Mouse (Mus musculus): ENCODE data around the gene Fam166a.
A peak's percentile ranks its signal among the peaks of the same experiment; 100 is the strongest.
"Not testable (repeated sequence)": the region's sequence is repeated elsewhere in the genome, so short reads cannot be mapped to it uniquely, and the experiment has no call there.

Fam166a gene

DNA sequence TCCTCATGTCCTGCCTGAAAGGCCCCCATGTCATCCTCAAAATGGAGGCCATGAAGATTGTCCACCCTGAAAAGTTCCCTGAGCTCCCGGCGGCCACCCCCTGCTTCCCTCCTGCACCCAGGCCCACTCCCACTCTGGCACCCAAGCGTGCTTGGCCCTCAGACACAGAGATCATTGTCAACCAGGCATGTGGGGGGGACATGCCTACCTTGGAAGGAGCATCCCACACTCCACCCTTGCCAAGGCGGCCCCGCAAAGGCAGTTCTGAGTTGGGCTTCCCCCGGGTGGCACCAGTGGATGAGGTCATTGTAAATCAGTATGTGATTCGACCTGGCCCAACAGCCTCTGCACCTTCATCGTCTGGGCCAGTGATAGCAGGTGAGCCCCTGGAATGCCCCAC is 24.8 kb downstream of the Fam166a start:
- no peak for DNase-seq

DNA sequence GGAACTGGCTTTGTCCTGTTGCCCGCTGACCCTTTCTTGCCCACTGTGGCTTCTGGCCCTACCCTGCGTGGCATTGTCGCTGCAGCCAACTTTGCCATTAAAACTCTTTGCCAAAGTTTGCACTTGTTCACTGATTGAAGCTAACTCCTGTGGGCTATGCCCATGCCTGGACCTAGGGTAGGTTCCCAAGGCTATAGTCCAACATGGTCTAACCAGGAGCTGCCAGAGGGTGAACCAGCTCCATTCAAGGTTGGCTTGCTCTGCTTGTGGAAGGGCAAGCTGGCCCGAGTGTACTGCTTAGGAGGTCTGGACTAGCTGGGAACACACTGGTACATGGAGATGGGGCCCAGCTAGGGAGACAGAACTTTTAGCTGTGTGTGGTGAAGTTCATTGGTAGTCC is 25.6 kb downstream of the Fam166a start:
- DNase-seq: no peak

DNA sequence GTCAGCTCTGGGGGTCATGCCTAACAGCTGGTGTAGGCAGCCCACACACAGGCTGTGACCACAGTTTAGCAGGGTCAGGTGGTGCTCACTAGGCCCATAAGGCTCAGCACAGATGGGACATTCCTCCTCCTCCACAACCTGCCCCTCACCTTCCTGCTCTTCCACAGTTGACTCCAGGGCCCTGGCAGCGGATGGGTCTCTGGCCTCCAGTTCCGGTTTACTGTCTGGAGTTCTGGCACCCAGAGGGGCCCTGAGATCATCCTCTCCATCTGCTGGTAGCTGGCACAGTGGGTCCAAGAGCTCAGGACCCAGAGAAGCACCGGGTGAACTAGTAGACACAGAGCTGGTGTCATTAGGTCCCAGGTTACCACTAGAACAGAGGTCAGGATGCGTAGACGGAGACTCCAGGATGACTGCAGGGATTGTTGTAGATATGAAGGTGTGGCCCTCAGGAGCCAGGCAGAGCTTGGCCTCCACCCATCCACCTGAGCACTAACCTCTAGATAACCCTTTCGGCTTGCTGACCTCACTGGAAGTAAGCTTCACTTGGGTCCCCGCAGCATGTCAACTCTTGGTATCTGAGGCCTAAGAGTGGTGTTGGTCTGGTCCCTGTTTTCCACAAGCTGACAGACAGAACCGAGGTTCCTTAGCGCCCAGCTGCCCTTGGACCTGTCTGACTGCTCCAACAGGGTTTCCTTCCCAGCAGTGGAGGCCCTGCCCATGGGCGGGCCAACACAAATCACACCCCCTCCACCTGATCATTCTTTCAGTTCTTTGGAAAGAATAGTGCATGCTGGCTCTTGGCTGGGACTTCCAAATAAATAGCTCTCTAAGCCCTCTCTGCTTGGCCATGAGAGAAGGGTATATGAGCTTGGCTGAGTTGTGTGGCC is 27.9 kb downstream of the Fam166a start, which contains the start of gene AL732309.1:
AL732309.1 (minus strand) TSS at position 681 of the 890 bp plus-strand sequence.
- peak in 1 of 2 experiments; percentile 41 for DNase-seq

DNA sequence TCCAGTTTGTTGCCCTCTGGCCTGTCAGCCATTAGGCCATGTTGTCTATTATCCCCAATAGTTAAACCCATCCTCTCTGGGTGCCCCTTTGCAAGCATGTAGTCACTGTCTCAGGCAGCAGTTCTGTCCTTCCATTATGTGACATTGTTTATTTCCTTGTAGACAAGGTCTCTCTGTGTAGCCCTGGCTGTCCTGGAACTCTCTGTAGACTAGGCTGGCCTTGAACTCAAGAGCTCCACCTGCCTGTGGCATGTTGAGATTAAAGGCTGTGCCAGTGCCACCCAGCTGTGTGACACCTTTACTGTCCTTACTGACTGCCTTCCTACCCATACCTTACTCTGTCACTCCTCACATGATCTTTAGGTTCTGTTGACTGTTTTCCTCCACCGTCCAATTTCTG is 33.8 kb downstream of the Fam166a start:
- peak in 1 of 2 experiments; percentile 48 for DNase-seq

DNA sequence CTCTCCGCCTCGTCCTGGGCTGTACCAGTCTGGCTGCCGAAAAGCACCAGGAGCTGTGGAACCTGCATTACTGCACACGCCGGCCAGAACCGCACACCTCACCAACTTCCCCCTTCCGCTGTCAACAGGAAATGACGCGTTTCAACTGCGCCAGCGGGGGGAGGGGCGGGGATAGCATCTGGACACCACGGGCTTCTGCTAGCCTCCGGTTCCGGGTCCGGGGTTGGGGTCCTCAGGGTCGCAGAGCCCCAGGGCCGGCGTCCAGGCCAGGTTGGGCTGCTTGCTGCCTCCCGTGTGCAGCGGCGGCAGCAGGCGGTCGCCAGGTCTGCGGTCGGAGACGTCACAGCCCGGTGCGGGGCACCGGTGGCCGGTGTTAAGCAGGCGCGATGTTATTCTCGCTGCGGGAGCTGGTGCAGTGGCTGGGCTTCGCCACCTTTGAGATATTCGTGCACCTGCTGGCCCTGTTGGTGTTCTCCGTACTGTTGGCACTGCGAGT is 36.8 kb downstream of the Fam166a start, which contains the start of gene Tmem203:
Tmem203 (plus strand) TSS at position 156 of the 496 bp plus-strand sequence.
- DNase-seq: peak; percentile 80 to 89

DNA sequence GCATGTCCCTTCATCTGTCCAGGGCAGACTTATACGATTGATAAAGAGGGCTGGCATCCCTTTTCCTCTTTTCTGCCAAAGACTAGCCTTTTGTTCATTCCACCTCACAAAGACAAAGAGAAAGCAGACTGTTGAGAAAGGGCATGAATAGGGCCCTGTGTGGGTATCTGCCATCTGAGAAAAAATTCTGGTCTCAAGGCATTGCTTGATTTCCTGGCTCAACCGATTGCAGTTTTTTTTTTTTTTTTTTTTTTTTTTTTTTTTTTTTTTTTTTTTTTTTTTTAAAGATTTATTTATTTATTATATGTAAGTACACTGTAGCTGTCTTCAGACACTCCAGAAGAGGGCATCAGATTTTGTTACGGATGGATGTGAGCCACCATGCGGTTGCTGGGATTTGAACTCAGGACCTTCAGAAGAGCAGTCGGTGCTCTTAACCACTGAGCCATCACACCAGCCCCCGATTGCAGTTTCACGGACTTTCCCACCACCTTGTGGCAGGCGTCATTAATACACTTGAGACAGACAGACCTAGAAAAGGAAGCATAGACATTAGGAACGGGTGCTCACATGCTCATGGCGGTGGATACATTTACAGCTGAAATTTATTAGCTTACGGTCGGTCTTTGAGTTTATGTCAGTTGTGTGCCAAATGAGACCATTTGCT is 38.0 kb downstream of the Fam166a start:
- DNase-seq: peak in 1 of 2 experiments; percentile 67

DNA sequence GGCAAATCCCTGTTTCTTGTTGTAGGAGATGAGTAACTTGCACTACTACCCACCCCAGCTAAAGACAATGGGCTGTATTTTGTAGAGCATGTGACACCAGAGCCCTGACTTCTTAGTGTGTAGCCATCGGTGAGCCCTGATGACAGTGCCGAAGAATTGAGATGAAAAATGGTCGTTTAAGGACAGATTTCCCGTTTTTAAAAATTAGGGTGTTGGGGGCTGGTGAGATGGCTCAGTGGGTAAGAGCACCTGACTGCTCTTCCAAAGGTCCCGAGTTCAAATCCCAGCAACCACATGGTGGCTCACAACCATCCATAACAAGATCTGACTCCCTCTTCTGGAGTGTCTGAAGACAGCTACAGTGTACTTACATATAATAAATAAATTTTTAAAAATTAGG is 38.7 kb downstream of the Fam166a start:
- DNase-seq: not testable (repeated sequence)

DNA sequence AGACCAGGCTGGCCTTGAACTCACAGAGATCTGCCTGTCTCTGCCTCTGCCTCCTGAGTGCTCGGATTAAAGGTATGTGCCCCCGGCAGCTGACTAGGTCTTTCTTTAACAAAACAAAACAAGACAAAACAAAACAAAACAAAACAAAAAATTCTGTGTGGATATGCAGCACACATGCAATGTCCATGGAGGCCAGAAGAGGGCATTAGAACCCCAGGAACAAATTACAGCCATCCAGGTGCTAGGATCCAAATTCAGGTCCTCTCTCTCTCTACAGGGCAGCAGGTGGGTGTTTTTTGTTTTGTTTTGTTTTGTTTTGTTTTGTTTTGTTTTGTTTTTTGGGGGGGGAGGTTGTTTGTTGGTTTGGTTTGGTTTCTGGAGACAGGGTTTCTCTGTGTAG is 40.3 kb downstream of the Fam166a start:
- DNase-seq: no peak

DNA sequence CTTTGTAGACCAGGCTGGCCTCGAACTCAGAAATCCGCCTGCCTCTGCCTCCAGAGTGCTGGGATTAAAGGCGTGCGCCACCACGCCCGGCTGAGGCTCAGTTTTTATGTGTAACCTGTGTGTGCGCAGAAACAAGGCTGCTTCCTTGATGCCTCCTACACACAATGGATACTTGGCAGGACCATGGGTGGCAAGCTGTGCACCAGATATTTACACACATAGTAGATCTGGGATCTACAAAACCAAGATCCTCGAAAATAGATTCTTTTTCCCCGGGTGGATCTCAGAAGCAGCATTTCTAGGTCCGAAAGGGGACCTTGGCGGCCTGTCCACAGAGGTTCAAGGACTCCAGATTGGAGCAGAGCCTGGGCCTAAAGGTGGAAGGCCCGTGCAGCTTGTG is 43.3 kb downstream of the Fam166a start:
- no peak for DNase-seq

DNA sequence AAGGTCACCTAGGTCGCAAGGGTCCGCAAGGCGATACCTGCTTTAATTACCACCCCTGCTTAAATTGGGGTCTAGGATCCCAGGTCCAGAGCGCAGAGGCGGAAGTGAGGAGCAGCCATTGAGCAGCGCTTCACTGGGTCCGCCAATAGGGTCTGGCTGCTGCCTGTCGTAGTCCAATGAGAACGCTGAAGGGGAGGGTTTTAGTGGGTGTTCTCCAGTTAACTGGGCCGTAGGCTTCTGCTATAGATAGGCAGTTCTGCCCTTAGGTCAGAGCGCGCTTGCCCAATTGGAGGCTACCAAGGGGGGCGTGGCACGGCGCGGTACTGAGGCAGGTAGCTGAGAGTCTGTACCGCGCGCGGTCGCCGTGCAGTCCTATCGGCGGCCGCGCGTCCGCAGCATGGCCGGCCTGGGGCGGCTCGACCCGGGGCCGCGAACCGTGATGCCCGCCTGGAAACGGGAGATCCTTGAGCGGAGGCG is 43.8 kb downstream of the Fam166a start, which contains the start of gene Tprn:
Tprn (plus strand) TSS at position 328 of the 477 bp plus-strand sequence.
- DNase-seq: peak; percentile 97 to 98

DNA sequence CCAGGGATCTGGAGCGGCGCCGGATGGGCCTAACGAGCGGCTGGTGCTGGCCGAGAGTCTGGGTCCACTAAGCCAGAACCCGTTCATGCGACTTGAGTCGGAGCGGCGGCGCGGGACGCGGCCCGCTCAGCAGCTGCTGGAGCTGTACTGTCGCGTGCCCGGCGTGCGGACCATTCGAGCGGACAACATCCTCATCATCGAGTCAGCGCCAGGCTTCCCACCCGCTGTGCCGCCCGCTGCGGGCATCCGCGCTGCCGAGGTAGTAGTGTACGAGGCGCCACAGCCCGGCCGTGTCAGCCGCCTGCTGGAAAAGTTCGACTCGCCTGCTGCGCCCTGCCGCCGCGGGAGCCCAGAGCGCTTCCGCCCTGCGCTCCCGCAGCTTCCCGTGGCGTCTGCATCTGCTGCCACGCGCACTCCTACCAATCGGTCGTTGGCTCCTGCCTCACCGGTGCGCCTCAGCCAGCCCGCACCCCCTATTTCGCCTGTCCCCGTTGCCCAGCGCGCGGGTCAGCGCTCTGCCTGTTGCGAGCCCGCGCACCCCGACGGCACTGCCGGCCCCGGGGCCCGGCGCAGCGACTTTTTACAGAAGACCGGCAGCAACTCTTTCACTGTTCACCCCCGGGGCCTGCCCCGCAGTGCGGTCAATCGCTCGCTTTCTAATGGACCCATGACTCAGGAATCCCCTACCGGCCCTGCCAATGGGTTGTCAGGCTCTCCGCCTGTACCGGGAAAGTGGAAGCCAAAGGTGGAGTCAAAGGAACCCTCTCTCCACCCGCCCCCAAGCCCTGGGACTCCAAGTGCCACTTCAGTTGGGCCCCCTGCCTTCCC is 44.5 kb downstream of the Fam166a start:
- DNase-seq: peak in 1 of 2 experiments; percentile 29

DNA sequence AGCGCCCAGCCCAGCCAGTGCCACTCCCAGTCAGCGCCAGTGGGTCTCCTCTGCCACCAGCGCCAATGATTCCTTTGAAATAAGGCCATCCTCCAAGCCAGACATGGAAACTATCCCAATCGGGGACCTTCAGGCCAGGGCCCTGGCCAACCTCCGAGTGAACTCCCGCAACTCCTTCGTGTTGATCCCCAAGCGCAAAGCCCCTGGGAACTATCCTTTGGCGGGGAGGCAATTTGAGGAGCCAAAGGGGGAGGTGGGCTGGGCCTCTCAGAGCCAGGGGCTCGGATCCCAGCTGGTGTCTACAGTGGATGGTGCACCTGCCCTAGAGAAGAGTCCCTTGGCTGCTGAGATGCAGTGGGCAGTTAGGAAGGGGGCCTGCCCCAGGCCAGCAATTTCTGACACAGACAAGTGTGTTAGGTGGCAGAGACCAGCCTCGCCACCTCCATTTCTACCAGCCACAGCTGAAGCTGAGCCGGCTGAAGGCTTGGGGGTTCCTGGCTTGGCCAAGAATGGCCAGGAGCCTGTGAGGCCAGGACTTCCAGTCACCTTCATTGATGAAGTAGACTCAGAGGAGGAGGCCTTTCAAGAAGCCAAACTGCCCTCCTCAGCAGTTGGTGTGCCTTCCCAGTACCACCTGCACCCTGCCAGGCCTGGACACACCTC is 45.2 kb downstream of the Fam166a start:
- no peak for DNase-seq

DNA sequence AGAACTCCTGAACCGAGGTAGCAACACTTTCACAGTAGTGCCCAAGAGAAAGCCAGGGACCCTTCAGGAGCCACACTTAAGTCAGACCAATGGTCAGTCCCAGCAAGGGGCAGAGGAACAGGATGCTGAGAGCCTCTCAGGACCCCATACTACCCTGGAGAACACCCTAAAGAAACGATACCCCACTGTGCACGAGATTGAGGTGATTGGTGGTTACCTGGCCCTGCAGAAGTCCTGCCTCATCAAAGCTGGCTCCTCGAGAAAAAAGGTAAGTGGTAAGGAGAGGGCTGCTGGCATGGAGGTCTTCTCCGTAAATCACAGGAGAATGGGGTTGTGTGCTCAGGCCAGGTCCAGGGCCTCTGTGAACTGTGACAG is 45.7 kb downstream of the Fam166a start:
- no peak for DNase-seq

DNA sequence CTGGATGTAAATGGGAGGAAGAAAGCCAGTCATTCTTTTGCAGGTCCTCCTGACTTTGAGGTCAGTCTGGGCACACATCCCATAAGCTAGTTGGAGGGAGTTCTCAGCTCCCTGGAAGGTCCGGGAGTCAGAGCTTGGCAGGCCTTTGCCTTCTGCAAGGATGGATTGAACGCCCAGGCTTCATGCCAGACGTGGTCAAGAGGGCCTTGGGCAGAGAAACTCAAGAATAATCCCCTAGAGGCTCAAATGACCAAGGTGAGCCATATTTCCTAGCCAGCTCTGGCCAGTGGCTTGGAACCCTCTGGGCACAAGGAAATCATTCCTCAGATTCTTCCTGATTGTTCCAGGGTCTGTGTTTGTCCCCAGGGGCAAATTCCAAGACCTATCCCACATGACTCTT is 46.3 kb downstream of the Fam166a start:
- peak; percentile 90 to 92 for DNase-seq

DNA sequence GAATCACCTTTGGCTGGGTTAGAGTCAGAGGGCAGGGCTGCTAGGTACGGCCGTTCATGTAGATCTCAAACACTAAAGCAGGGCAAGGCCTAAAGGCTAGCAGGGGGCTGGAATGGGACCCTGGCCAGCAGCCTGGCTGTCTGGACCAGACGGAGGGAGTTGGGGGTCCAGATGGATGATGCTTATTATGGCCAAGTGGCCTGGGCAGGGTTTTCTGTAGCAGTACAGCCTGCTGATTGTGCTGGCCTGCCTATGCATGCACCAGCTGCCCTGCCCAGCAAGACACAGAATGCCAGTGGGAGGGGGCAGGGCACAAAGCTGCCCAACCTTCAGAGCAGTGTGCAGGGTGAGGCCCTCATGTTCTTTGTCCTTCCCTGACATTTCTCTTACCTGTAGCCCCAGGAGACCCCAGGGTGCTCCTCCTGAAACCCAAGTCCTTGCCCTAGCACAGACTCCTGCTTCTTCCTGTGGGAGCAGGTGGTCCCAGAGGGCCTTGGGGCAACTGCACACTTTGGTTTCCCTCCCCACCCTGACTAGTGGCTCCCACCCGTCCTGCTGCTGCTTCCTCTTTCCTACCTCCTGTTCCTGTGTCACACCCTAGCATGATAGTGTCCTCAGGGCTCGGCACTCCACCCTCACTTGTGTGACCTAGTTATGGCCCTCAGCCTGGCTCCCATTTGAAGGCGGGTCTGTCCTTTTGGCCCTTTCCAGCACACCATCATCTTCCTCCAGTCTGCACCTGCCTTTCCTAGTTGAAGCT is 47.5 kb downstream of the Fam166a start:
- peak in 1 of 2 experiments; percentile 51 for DNase-seq

DNA sequence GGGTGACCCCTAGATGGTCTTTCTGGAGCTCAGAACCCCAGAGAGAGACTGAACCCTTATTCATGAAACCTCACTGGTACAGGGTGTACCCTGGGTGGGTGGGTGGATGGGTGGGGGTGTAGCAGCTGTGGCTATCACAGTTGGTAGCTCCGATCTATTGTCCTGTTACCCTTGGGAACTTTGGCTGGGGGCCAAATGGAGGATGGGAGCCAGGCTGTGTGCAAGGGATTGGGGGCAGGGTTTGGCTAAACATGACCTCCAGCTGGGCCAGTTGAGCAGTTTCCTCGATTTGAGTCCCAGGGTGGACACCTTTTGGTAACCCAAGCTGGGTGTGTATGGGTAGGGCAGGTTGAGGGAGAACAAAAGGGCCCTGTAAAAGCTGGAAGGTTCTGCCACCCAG is 48.2 kb downstream of the Fam166a start:
- peak; percentile 72 to 75 for DNase-seq

DNA sequence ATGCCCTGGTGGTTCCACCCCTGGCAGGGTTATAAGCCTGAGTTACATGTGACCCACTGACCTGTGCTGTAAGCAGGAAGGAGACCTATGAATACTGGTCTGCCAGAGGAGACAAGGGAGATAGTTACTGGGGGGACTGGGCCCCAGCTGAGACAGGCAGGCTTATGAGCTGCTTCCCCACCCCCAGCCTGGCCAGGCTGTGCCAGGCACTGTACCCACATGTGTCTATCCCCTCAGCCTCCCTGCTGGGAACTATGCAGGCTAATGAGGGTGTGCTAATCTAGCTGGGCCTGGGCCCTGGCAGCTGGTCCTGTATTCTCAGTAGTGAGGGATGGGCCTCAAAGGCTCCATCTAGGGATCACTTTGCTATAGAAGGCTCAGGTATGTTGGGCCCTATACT is 48.7 kb downstream of the Fam166a start:
- no peak for DNase-seq

DNA sequence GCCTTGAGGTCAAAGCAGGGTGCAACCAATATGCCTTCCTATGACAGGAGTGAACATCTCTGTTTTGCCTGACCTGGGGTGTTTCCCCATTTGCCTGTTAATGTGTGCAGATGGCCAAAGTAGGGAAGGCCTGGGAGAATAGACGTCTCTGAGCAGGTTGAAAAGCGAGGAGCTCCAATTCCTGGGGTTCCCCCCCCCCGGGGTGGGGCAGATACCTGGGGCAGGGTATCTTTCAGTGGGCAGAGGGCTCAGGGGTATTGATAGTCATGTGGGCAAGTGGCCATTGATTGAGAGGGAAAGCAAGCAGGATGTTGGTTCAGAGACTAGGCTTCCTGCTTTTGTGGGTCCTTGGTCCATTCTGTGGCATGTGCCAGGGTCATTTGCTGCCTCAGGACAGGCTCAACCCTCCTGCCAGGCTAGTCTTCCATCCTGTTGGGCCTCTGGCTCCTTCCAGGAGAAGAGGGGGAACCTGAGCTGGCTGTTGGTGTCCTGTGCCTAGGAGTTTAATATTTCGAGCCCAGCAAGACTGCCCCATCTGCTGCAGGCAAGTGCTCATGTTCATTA is 49.3 kb downstream of the Fam166a start:
- DNase-seq: no peak
